Mouse (Mus musculus): ENCODE measurements around the gene Rwdd2a.

DNA sequence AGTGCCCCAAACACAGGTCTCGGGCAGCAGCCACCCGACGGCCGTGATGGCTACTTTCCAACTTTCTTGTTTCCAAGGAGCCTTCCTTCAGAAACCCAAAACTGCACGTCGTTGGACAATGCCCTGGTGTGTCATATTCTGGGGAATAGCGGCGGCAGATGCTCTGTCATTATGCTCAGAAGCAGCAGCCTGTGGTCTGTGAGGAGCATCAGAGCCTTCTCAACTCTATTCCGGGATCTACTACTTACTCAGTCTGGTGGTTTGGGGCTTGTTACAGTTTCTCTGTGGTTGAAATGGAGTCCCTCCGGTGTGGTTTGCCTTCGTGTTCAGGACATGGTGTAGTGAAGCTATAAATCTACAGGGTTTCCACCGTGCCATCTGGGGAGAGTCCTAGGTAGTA, 52.2 kb downstream of the Rwdd2a start:
- TF ChIP-seq CTCF (IDR thresholded peaks at IDR 0.05; ENCODE audit: borderline replicate concordance, insufficient read depth, low read length), result no peak
- no peak for TF ChIP-seq POLR2A (IDR thresholded peaks at IDR 0.05; ENCODE audit: low read depth, low read length)

Data from embryonic fibroblast, embryonic 13.5 days (primary cell).